Mouse (Mus musculus): ENCODE data around the gene Speg. TPM values are rescaled to one million over a fixed set of nuclear protein-coding genes. Genes with fewer than 3 reads are reported as not detected.

Speg gene
- polyA plus RNA-seq, 1 experiment from 2014 or later = 41.2 TPM

DNA sequence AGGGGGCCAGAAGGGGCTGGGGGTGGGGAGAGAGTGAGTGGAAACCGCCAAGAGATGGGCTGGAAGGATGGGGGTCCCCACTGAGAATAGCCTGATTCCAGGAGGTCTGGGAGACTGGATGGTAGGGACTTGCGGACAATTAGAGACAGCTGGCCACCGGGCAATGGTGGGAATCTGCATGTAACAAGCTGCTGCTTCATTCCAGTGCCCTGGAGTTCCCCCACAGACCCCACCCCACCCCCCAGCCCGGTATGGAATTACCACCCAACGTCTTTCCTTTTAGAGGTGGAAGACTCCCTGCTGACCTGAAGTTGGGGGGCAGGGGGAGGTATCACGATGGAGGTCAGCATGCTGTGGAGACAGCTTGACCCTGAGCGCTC lies 72.9 kb downstream of the Speg start:
- Histone ChIP-seq H3K4me3 (replicated peaks; ENCODE audit: low read length) (no peak overlapping the region), H3K36me3 (ENCODE audit: control insufficient read depth, insufficient read depth, low read length) (no peaks in the 10 kb centered on the region), H3K9ac (ENCODE audit: low read length) (no peak overlapping the region), H3K4me1 (ENCODE audit: control insufficient read depth, insufficient read depth, low read length) (peaks cover 49% of the 10 kb centered on the region), H3K9me3 (replicated peaks; ENCODE audit: control insufficient read depth, low read length) (no peaks in the 10 kb centered on the region), H3K4me2 (ENCODE audit: low read depth, low read length) (no peak overlapping the region; the same call in 1 of the 2 replicates), H3K27me3 (ENCODE audit: control insufficient read depth, insufficient read depth, low read length) (peaks cover 59% of the 10 kb centered on the region), H3K27ac (ENCODE audit: low read length) (no peak overlapping the region)
- 8% methylated on average over 7 of the region's 7 CpGs for WGBS
- ATAC-seq (ENCODE audit: insufficient read depth, low FRiP score) = no peak

DNA sequence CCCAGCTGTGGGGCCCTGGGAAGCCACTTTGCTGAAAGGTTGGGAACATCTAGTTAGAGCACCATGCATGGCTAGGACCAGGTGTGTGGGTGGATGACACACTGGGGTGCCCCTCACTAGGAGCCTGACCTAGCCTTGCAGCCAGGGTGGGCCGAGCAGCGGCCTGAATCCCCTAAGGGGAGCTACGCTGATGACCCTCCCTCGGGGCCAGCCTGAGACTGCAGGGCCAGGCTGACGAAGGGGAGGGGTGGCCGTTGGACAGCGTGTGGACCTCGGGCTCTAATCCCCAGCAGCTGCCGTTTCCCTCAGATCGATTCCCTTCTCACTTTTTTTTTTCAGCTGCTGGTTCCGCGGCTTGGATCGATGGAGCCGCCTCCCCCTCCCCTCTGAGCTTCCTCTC lies 73.8 kb downstream of the Speg start:
- Histone ChIP-seq H3K9me3 (replicated peaks; ENCODE audit: control insufficient read depth, low read length) (no peaks in the 10 kb centered on the region), H3K9ac (ENCODE audit: low read length) (no peak overlapping the region), H3K27me3 (ENCODE audit: control insufficient read depth, insufficient read depth, low read length) (peaks cover 59% of the 10 kb centered on the region), H3K36me3 (ENCODE audit: control insufficient read depth, insufficient read depth, low read length) (no peaks in the 10 kb centered on the region), H3K4me2 (ENCODE audit: low read depth, low read length) (no peak overlapping the region), H3K27ac (ENCODE audit: low read length) (no peak overlapping the region), H3K4me3 (replicated peaks; ENCODE audit: low read length) (no peak overlapping the region), H3K4me1 (ENCODE audit: control insufficient read depth, insufficient read depth, low read length) (peaks cover 49% of the 10 kb centered on the region)
- 6% methylated on average over 14 of the region's 14 CpGs for WGBS
- ATAC-seq (ENCODE audit: insufficient read depth, low FRiP score) = no peak

DNA sequence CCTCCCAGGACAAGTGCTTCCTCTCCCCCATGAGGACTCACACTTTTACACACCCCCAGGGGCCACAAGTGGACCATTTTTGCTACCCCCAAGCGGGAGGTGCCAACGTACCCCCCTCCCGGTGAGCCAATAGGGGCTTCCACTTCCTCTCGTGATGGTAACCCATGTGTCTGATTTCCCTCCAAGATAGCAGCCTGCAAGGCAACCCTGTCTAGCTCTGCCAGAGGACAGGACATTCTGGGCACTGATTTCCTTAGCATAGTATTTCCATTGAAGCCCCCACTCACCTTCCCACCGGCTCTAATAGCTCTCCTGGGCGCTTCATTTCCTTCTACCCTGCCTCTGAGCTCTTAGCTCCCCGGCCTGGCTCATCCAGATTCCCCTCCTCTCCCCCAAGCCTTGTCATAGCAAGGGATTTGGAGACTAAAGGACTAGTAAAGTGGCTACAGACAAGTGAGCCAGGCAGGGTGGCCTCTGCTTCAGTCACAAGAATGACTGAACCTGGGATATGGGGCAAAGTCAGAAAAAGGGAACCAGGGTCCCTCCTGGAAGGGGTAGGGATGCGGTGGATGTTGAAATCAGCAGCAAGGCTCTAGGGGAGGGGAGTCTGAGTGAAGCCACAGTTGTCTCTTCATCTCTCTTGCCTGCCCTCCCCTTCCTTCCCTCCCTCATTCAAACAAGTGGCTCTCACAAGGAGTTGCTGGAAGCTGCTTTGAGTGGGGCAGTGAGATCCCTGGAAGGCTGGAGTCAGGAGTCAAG lies 74.5 kb downstream of the Speg start:
- Histone ChIP-seq H3K27ac (ENCODE audit: low read length) (no peak overlapping the region), H3K4me3 (replicated peaks; ENCODE audit: low read length) (no peak overlapping the region), H3K4me1 (ENCODE audit: control insufficient read depth, insufficient read depth, low read length) (peaks cover 49% of the 10 kb centered on the region), H3K27me3 (ENCODE audit: control insufficient read depth, insufficient read depth, low read length) (peaks cover 64% of the 10 kb centered on the region), H3K9ac (ENCODE audit: low read length) (0 out of 2 replicates have a peak overlapping the region, but pooled peaks have one; percentile 54), H3K36me3 (ENCODE audit: control insufficient read depth, insufficient read depth, low read length) (no peaks in the 10 kb centered on the region), H3K9me3 (replicated peaks; ENCODE audit: control insufficient read depth, low read length) (no peaks in the 10 kb centered on the region), H3K4me2 (ENCODE audit: low read depth, low read length) (no peak overlapping the region)
- ATAC-seq (ENCODE audit: insufficient read depth, low FRiP score) = no peak
- 16% methylated on average over 8 of the region's 8 CpGs for WGBS

- no peak within 1 kb of the TSS for H3K27ac ChIP-seq (ENCODE audit: low read length)
- peak within 1 kb of the TSS; percentile 54; the same call in 1 of the 2 replicates for H3K9ac ChIP-seq (ENCODE audit: low read length)
- H3K4me3 ChIP-seq (replicated peaks; ENCODE audit: low read length) = peak within 1 kb of the TSS; percentile 31
- H3K27me3 ChIP-seq (ENCODE audit: control insufficient read depth, insufficient read depth, low read length) = peaks cover 61% of the 10 kb centered on the region
- H3K9me3 ChIP-seq (replicated peaks; ENCODE audit: control insufficient read depth, low read length) = no peaks in the 10 kb centered on the region
- peak within 1 kb of the TSS; percentile 48 for H3K4me2 ChIP-seq (ENCODE audit: low read depth, low read length)
- ATAC-seq (ENCODE audit: insufficient read depth, low FRiP score) = no peak
- H3K4me1 ChIP-seq (ENCODE audit: control insufficient read depth, insufficient read depth, low read length) = peaks cover 43% of the 10 kb centered on the region
- H3K36me3 ChIP-seq (ENCODE audit: control insufficient read depth, insufficient read depth, low read length) = no peaks in the 10 kb centered on the region
- WGBS = 1% methylated on average over 35 of the region's 35 CpGs
Measured at GRCm38 (mm10) chr1:75450314-75451005, 75.4 kb downstream of the Speg start, which contains the start of gene Asic4. TSS of gene Asic4 (plus strand) at chr1:75450436.

DNA sequence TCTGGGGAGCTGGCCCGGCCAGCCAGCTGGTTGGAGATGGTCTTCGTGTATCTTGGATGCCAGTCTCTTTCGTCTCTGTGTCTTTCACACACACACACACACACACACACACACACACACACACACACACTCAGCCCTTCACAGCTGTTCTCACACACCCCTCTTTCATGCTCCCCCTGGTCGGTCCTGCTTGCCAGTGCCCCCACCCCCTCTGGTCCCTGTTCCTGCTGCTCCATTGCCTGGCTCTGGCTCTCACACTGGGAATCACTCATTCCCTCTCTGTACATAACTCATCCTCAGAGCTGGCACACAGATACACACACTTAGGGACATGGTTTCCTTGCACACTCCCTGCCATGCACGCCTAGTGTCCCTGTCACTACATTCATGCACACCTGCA lies 76.8 kb downstream of the Speg start:
- ATAC-seq (ENCODE audit: insufficient read depth, low FRiP score) = no peak
- Histone ChIP-seq H3K27ac (ENCODE audit: low read length) (no peak overlapping the region), H3K27me3 (ENCODE audit: control insufficient read depth, insufficient read depth, low read length) (peaks cover 68% of the 10 kb centered on the region), H3K4me3 (replicated peaks; ENCODE audit: low read length) (no peak overlapping the region), H3K4me2 (ENCODE audit: low read depth, low read length) (no peak overlapping the region), H3K9me3 (replicated peaks; ENCODE audit: control insufficient read depth, low read length) (no peaks in the 10 kb centered on the region), H3K4me1 (ENCODE audit: control insufficient read depth, insufficient read depth, low read length) (peaks cover 29% of the 10 kb centered on the region), H3K9ac (ENCODE audit: low read length) (no peak overlapping the region), H3K36me3 (ENCODE audit: control insufficient read depth, insufficient read depth, low read length) (no peaks in the 10 kb centered on the region)
- WGBS = 53% methylated on average over 5 of the region's 5 CpGs

- H3K4me2 ChIP-seq (ENCODE audit: low read depth, low read length) = no peak overlapping the region
- WGBS = 81% methylated on average over 3 of the region's 3 CpGs
- H3K4me3 ChIP-seq (replicated peaks; ENCODE audit: low read length) = no peak overlapping the region
- H3K27me3 ChIP-seq (ENCODE audit: control insufficient read depth, insufficient read depth, low read length) = peaks cover 42% of the 10 kb centered on the region
- H3K4me1 ChIP-seq (ENCODE audit: control insufficient read depth, insufficient read depth, low read length) = peaks cover 27% of the 10 kb centered on the region
- no peaks in the 10 kb centered on the region for H3K36me3 ChIP-seq (ENCODE audit: control insufficient read depth, insufficient read depth, low read length)
- no peaks in the 10 kb centered on the region for H3K9me3 ChIP-seq (replicated peaks; ENCODE audit: control insufficient read depth, low read length)
- no peak overlapping the region for H3K9ac ChIP-seq (ENCODE audit: low read length)
- no peak overlapping the region for H3K27ac ChIP-seq (ENCODE audit: low read length)
- no peak for ATAC-seq (ENCODE audit: insufficient read depth, low FRiP score)
Measured at GRCm38 (mm10) chr1:75455433-75455832, 80.3 kb downstream of the Speg start.

GRCm38 (mm10) chr1:75455948-75456347 lies 80.9 kb downstream of the Speg start:
- 43% methylated on average over 5 of the region's 5 CpGs for WGBS
- Histone ChIP-seq H3K4me2 (ENCODE audit: low read depth, low read length) (no peak overlapping the region), H3K4me3 (replicated peaks; ENCODE audit: low read length) (no peak overlapping the region), H3K27ac (ENCODE audit: low read length) (no peak overlapping the region), H3K4me1 (ENCODE audit: control insufficient read depth, insufficient read depth, low read length) (peaks cover 22% of the 10 kb centered on the region; the same call in 1 of the 2 replicates), H3K36me3 (ENCODE audit: control insufficient read depth, insufficient read depth, low read length) (no peaks in the 10 kb centered on the region), H3K27me3 (ENCODE audit: control insufficient read depth, insufficient read depth, low read length) (peaks cover 37% of the 10 kb centered on the region), H3K9ac (ENCODE audit: low read length) (no peak overlapping the region), H3K9me3 (replicated peaks; ENCODE audit: control insufficient read depth, low read length) (no peaks in the 10 kb centered on the region)
- no peak for ATAC-seq (ENCODE audit: insufficient read depth, low FRiP score)

GRCm38 (mm10) chr1:75456746-75457564 lies 81.9 kb downstream of the Speg start:
- peaks cover 22% of the 10 kb centered on the region; the same call in 1 of the 2 replicates for H3K4me1 ChIP-seq (ENCODE audit: control insufficient read depth, insufficient read depth, low read length)
- no peaks in the 10 kb centered on the region for H3K9me3 ChIP-seq (replicated peaks; ENCODE audit: control insufficient read depth, low read length)
- H3K27ac ChIP-seq (ENCODE audit: low read length) = no peak overlapping the region
- H3K27me3 ChIP-seq (ENCODE audit: control insufficient read depth, insufficient read depth, low read length) = peaks cover 28% of the 10 kb centered on the region
- H3K9ac ChIP-seq (ENCODE audit: low read length) = no peak overlapping the region
- H3K4me2 ChIP-seq (ENCODE audit: low read depth, low read length) = no peak overlapping the region; the same call in 1 of the 2 replicates
- 19% methylated on average over 14 of the region's 14 CpGs for WGBS
- ATAC-seq (ENCODE audit: insufficient read depth, low FRiP score) = no peak
- no peaks in the 10 kb centered on the region for H3K36me3 ChIP-seq (ENCODE audit: control insufficient read depth, insufficient read depth, low read length)
- H3K4me3 ChIP-seq (replicated peaks; ENCODE audit: low read length) = no peak overlapping the region

DNA sequence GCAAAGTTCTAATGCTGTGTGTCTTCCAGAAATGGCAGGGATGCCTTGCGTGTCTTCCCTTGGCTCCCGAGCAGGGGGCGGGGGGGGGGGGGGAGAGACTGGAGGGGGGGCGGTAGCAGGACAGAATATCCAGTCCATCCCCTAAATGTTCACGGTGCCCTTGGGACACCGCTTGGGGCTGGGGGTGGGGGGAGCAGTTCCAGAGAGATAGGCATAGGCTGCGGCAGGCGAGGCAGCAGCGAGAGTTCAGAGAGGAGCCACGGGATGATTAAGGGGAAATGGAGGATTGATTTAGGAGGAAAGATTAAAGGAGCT lies 82.6 kb downstream of the Speg start:
- Histone ChIP-seq H3K36me3 (ENCODE audit: control insufficient read depth, insufficient read depth, low read length) (no peaks in the 10 kb centered on the region), H3K4me2 (ENCODE audit: low read depth, low read length) (peak overlapping the region; percentile 64), H3K27ac (ENCODE audit: low read length) (no peak overlapping the region), H3K4me1 (ENCODE audit: control insufficient read depth, insufficient read depth, low read length) (peaks cover 22% of the 10 kb centered on the region; the same call in 1 of the 2 replicates), H3K27me3 (ENCODE audit: control insufficient read depth, insufficient read depth, low read length) (peaks cover 21% of the 10 kb centered on the region), H3K9me3 (replicated peaks; ENCODE audit: control insufficient read depth, low read length) (no peaks in the 10 kb centered on the region), H3K9ac (ENCODE audit: low read length) (no peak overlapping the region), H3K4me3 (replicated peaks; ENCODE audit: low read length) (no peak overlapping the region)
- 6% methylated on average over 8 of the region's 10 CpGs for WGBS
- ATAC-seq (ENCODE audit: insufficient read depth, low FRiP score) = no peak; the same call in 1 of the 2 replicates

Measured in stomach, embryonic 16.5 days (tissue).